Mouse (Mus musculus) forebrain, embryonic 11.5 days (tissue): ENCODE measurements around the gene Zbtb25. TPM values are rescaled to one million over a fixed set of nuclear protein-coding genes. Genes with fewer than 3 reads are reported as not detected.

Experiments used
- ATAC-seq: fragments of 200-750 bp; cut with Nextera tagmentation; replicated peaks from 2 replicates; pipeline ENCODE4 v1.8.0; 2017; ENCODE audit warnings: moderate TSS enrichment; ENCODE audit not compliant: low FRiP score
- DNase-seq: peaks from one replicate; pipeline ENCODE4 v3.0.0-alpha.2; 2017; ENCODE audit warnings: low spot score
- H3K27ac ChIP-seq: fragments of 300-500 bp; sonication (generic); 2 replicates; pipeline ENCODE4 v1.5.1; 2014; ENCODE audit warnings: low read depth, low read length
- H3K27me3 ChIP-seq: fragments of 300-500 bp; sonication (generic); 2 replicates; pipeline ENCODE4 v1.6.1; 2014; ENCODE audit warnings: mild to moderate bottlenecking, low read length, mixed read lengths; ENCODE audit not compliant: control insufficient read depth, insufficient read depth
- H3K36me3 ChIP-seq: fragments of 300-500 bp; sonication (generic); 2 replicates; pipeline ENCODE4 v1.6.1; 2014; ENCODE audit warnings: mild to moderate bottlenecking, low read length, moderate library complexity, mixed read lengths; ENCODE audit not compliant: control insufficient read depth, insufficient read depth
- H3K4me1 ChIP-seq: fragments of 300-500 bp; sonication (generic); replicated peaks from 2 replicates; pipeline ENCODE4 v1.6.1; 2014; ENCODE audit warnings: low read length, mixed read lengths; ENCODE audit not compliant: control insufficient read depth, insufficient read depth
- H3K4me2 ChIP-seq: fragments of 300-500 bp; sonication (generic); 2 replicates; pipeline ENCODE4 v1.6.1; 2014; ENCODE audit warnings: low read depth, mild to moderate bottlenecking, low read length, moderate library complexity, mixed read lengths; ENCODE audit not compliant: severe bottlenecking
- H3K4me3 ChIP-seq: fragments of 300-500 bp; sonication (generic); 2 replicates; pipeline ENCODE4 v1.5.1; 2014; ENCODE audit warnings: low read depth, low read length
- H3K9ac ChIP-seq: fragments of 300-500 bp; sonication (generic); 2 replicates; pipeline ENCODE4 v1.6.1; 2014; ENCODE audit warnings: low read length
- H3K9me3 ChIP-seq: fragments of 300-500 bp; sonication (generic); 2 replicates; pipeline ENCODE4 v1.6.1; 2016; ENCODE audit warnings: low read length, mixed read lengths; ENCODE audit not compliant: control insufficient read depth
- WGBS: fragments of 180-500 bp; shearing (Covaris S2); extraction: QIAGEN DNeasy Blood & Tissue Kit; methylation state at CpG from one replicate; pipeline ENCODE4 v1.1.7; 2014; 5-methylcytosine and 5-hydroxymethylcytosine counted together
- polyA plus RNA-seq: library from polyadenylated mRNA; unstranded; fragments of >200 nt; fragmentation: Nextera tagmentation; extraction: Ambion mirVana; gene quantifications from 2 replicates; pipeline ENCODE4 v1.2.1, GENCODE M21; 2014

Gene Zbtb25
- polyA plus RNA-seq, 1 experiment from 2014 or later = 19.8 TPM

GRCm38 (mm10) chr12:76311227-76311626 is 58.2 kb downstream of the Zbtb25 start:
- H3K27ac ChIP-seq = no peak overlapping the region
- no peaks in the 10 kb centered on the region for H3K4me1 ChIP-seq
- H3K27me3 ChIP-seq = no peaks in the 10 kb centered on the region
- no peak overlapping the region for H3K4me2 ChIP-seq
- ATAC-seq (no peak), DNase-seq (no peak)
- WGBS = 95% methylated on average over 9 of the region's 9 CpGs
- no peaks in the 10 kb centered on the region for H3K9me3 ChIP-seq
- H3K4me3 ChIP-seq = no peak overlapping the region
- no peaks in the 10 kb centered on the region; the same call in 1 of the 2 replicates for H3K36me3 ChIP-seq
- H3K9ac ChIP-seq = no peak overlapping the region

GRCm38 (mm10) chr12:76310633-76311032 is 58.8 kb downstream of the Zbtb25 start:
- no peak overlapping the region for H3K27ac ChIP-seq
- DNase-seq (no peak), ATAC-seq (no peak)
- no peak overlapping the region for H3K9ac ChIP-seq
- H3K27me3 ChIP-seq = no peaks in the 10 kb centered on the region
- no peak overlapping the region for H3K4me2 ChIP-seq
- 81% methylated on average over 6 of the region's 6 CpGs for WGBS
- no peaks in the 10 kb centered on the region for H3K4me1 ChIP-seq
- H3K9me3 ChIP-seq = no peaks in the 10 kb centered on the region
- no peaks in the 10 kb centered on the region; the same call in 1 of the 2 replicates for H3K36me3 ChIP-seq
- no peak overlapping the region for H3K4me3 ChIP-seq

GRCm38 (mm10) chr12:76310007-76310406 is 59.4 kb downstream of the Zbtb25 start:
- WGBS = 96% methylated on average over 6 of the region's 6 CpGs

GRCm38 (mm10) chr12:76308436-76308835 is 61.0 kb downstream of the Zbtb25 start:
- WGBS = 88% methylated on average over 5 of the region's 5 CpGs
- no peak for ATAC-seq
- H3K36me3 ChIP-seq = no peaks in the 10 kb centered on the region; the same call in 1 of the 2 replicates

More at GRCm38 (mm10) chr12:76310007-76310406, 59.4 kb downstream of the Zbtb25 start:
- no peak overlapping the region for H3K9ac ChIP-seq
- ATAC-seq (no peak), DNase-seq (no peak)
- H3K4me1 ChIP-seq = no peaks in the 10 kb centered on the region
- H3K36me3 ChIP-seq = no peaks in the 10 kb centered on the region; the same call in 1 of the 2 replicates
- no peak overlapping the region for H3K4me2 ChIP-seq
- no peaks in the 10 kb centered on the region for H3K9me3 ChIP-seq
- no peak overlapping the region for H3K4me3 ChIP-seq
- H3K27me3 ChIP-seq = no peaks in the 10 kb centered on the region
- no peak overlapping the region for H3K27ac ChIP-seq

GRCm38 (mm10) chr12:76307964-76308363 is 61.4 kb downstream of the Zbtb25 start:
- no peak for DNase-seq
- Histone ChIP-seq H3K4me3 (no peak overlapping the region), H3K4me2 (no peak overlapping the region), H3K4me1 (no peaks in the 10 kb centered on the region), H3K9ac (no peak overlapping the region), H3K36me3 (no peaks in the 10 kb centered on the region; the same call in 1 of the 2 replicates), H3K9me3 (no peaks in the 10 kb centered on the region), H3K27me3 (no peaks in the 10 kb centered on the region), H3K27ac (no peak overlapping the region)
- WGBS = 70% methylated on average over 9 of the region's 9 CpGs
- ATAC-seq = no peak

More at GRCm38 (mm10) chr12:76308436-76308835, 61.0 kb downstream of the Zbtb25 start:
- no peak for DNase-seq
- H3K9me3 ChIP-seq = no peaks in the 10 kb centered on the region
- no peaks in the 10 kb centered on the region for H3K27me3 ChIP-seq
- no peaks in the 10 kb centered on the region for H3K4me1 ChIP-seq
- no peak overlapping the region for H3K27ac ChIP-seq
- H3K9ac ChIP-seq = no peak overlapping the region
- no peak overlapping the region for H3K4me3 ChIP-seq
- no peak overlapping the region for H3K4me2 ChIP-seq

GRCm38 (mm10) chr12:76306852-76307561 is 62.4 kb downstream of the Zbtb25 start:
- no peak overlapping the region for H3K4me2 ChIP-seq
- WGBS = 79% methylated on average over 9 of the region's 9 CpGs
- H3K27ac ChIP-seq = no peak overlapping the region
- H3K4me3 ChIP-seq = no peak overlapping the region
- no peaks in the 10 kb centered on the region for H3K9me3 ChIP-seq
- no peaks in the 10 kb centered on the region for H3K27me3 ChIP-seq
- no peaks in the 10 kb centered on the region; the same call in 1 of the 2 replicates for H3K36me3 ChIP-seq
- ATAC-seq (no peak), DNase-seq (no peak)
- no peak overlapping the region for H3K9ac ChIP-seq
- H3K4me1 ChIP-seq = no peaks in the 10 kb centered on the region

- H3K9ac ChIP-seq = no peak overlapping the region
- no peaks in the 10 kb centered on the region for H3K4me1 ChIP-seq
- no peaks in the 10 kb centered on the region for H3K27me3 ChIP-seq
- H3K27ac ChIP-seq = no peak overlapping the region
- ATAC-seq (no peak), DNase-seq (no peak)
- no peaks in the 10 kb centered on the region for H3K36me3 ChIP-seq
- no peak overlapping the region for H3K4me2 ChIP-seq
- 92% methylated on average over 8 of the region's 8 CpGs for WGBS
- no peak overlapping the region for H3K4me3 ChIP-seq
- no peaks in the 10 kb centered on the region for H3K9me3 ChIP-seq
These were observed 64.3 kb downstream of the Zbtb25 start for GRCm38 (mm10) chr12:76305107-76305506.

- no peaks in the 10 kb centered on the region for H3K27me3 ChIP-seq
- 81% methylated on average over 4 of the region's 4 CpGs for WGBS
- no peak overlapping the region for H3K4me2 ChIP-seq
- H3K9ac ChIP-seq = no peak overlapping the region
- no peaks in the 10 kb centered on the region for H3K4me1 ChIP-seq
- no peaks in the 10 kb centered on the region; the same call in 1 of the 2 replicates for H3K36me3 ChIP-seq
- no peaks in the 10 kb centered on the region for H3K9me3 ChIP-seq
- ATAC-seq (no peak), DNase-seq (no peak)
- H3K4me3 ChIP-seq = no peak overlapping the region
- no peak overlapping the region for H3K27ac ChIP-seq
These were observed 65.2 kb downstream of the Zbtb25 start for GRCm38 (mm10) chr12:76304199-76304598.

- H3K4me3 ChIP-seq = no peak overlapping the region
- no peak for DNase-seq
- ATAC-seq = no peak
- H3K9ac ChIP-seq = no peak overlapping the region
- no peak overlapping the region for H3K4me2 ChIP-seq
- no peak overlapping the region for H3K27ac ChIP-seq
- no peaks in the 10 kb centered on the region for H3K4me1 ChIP-seq
- H3K36me3 ChIP-seq = no peaks in the 10 kb centered on the region; the same call in 1 of the 2 replicates
- H3K9me3 ChIP-seq = no peaks in the 10 kb centered on the region
- H3K27me3 ChIP-seq = no peaks in the 10 kb centered on the region
- WGBS = 96% methylated on average over 11 of the region's 11 CpGs
These were observed 65.9 kb downstream of the Zbtb25 start for GRCm38 (mm10) chr12:76303474-76303873.
